Mouse (Mus musculus): ENCODE results near the gene H2-Ke6. TPM values are rescaled to one million over a fixed set of nuclear protein-coding genes. Genes with fewer than 3 reads are reported as not detected.

H2-Ke6 gene
- polyA plus RNA-seq (2012; ENCODE audit: insufficient read depth, low replicate concordance), result 12.4 and 22.2 TPM in 2 replicates

- Histone ChIP-seq H3K9me3 (peaks cover 6% of the 10 kb centered on the region), H3K36me3 (replicated peaks; ENCODE audit: low read length) (peaks cover 38% of the 10 kb centered on the region), H3K4me3 (replicated peaks) (peak within 1 kb of the TSS; percentile 96), H3K4me1 (peaks cover 77% of the 10 kb centered on the region), H3K27me3 (replicated peaks) (no peaks in the 10 kb centered on the region)
- TF ChIP-seq FLI1 (IDR thresholded peaks at IDR 0.05; ENCODE audit: low read length) (no peak), GATA1 (IDR thresholded peaks at IDR 0.05; ENCODE audit: borderline replicate concordance, low read length) (no peak)
Observed at GRCm38 (mm10) chr17:34027656-34028223, at the start of gene H2-Ke6. H2-Ke6 (minus strand) TSS chr17:34028060.

- peaks cover 31% of the 10 kb centered on the region for H3K4me1 ChIP-seq
- H3K4me3 ChIP-seq (replicated peaks), result peak overlapping the region; percentile 18
- peaks cover 6% of the 10 kb centered on the region for H3K9me3 ChIP-seq
- no peaks in the 10 kb centered on the region for H3K36me3 ChIP-seq (replicated peaks; ENCODE audit: low read length)
- peaks cover 31% of the 10 kb centered on the region for H3K27me3 ChIP-seq (replicated peaks)
- no peak for TF ChIP-seq GATA1 (IDR thresholded peaks at IDR 0.05; ENCODE audit: borderline replicate concordance, low read length)
- TF ChIP-seq FLI1 (IDR thresholded peaks at IDR 0.05; ENCODE audit: low read length), result no peak
Observed at GRCm38 (mm10) chr17:34077549-34077948, 49.7 kb upstream of the H2-Ke6 start.

GRCm38 (mm10) chr17:34075271-34075670, 47.4 kb upstream of the H2-Ke6 start:
- Histone ChIP-seq H3K4me3 (replicated peaks) (no peak overlapping the region), H3K27me3 (replicated peaks) (peaks cover 29% of the 10 kb centered on the region), H3K36me3 (replicated peaks; ENCODE audit: low read length) (peaks cover 11% of the 10 kb centered on the region), H3K4me1 (peaks cover 46% of the 10 kb centered on the region), H3K9me3 (peaks cover 27% of the 10 kb centered on the region)
- no peak for TF ChIP-seq FLI1 (IDR thresholded peaks at IDR 0.05; ENCODE audit: low read length)
- TF ChIP-seq GATA1 (IDR thresholded peaks at IDR 0.05; ENCODE audit: borderline replicate concordance, low read length), result no peak

- TF ChIP-seq FLI1 (IDR thresholded peaks at IDR 0.05; ENCODE audit: low read length) (no peak), GATA1 (IDR thresholded peaks at IDR 0.05; ENCODE audit: borderline replicate concordance, low read length) (no peak)
- Histone ChIP-seq H3K4me3 (replicated peaks) (peak overlapping the region; percentile 78), H3K36me3 (replicated peaks; ENCODE audit: low read length) (peaks cover 11% of the 10 kb centered on the region), H3K4me1 (peaks cover 54% of the 10 kb centered on the region), H3K9me3 (peaks cover 28% of the 10 kb centered on the region), H3K27me3 (replicated peaks) (peaks cover 23% of the 10 kb centered on the region)
Observed at GRCm38 (mm10) chr17:34072091-34072490, 44.2 kb upstream of the H2-Ke6 start.

- no peak overlapping the region for H3K4me3 ChIP-seq (replicated peaks)
- peaks cover 8% of the 10 kb centered on the region for H3K27me3 ChIP-seq (replicated peaks)
- peaks cover 27% of the 10 kb centered on the region for H3K9me3 ChIP-seq
- peaks cover 50% of the 10 kb centered on the region for H3K4me1 ChIP-seq
- TF ChIP-seq GATA1 (IDR thresholded peaks at IDR 0.05; ENCODE audit: borderline replicate concordance, low read length), result no peak
- no peak for TF ChIP-seq FLI1 (IDR thresholded peaks at IDR 0.05; ENCODE audit: low read length)
- H3K36me3 ChIP-seq (replicated peaks; ENCODE audit: low read length), result peaks cover 31% of the 10 kb centered on the region
Observed at GRCm38 (mm10) chr17:34068864-34069263, 41.0 kb upstream of the H2-Ke6 start.

GRCm38 (mm10) chr17:34057224-34057623, 29.4 kb upstream of the H2-Ke6 start:
- Histone ChIP-seq H3K9me3 (no peaks in the 10 kb centered on the region), H3K27me3 (replicated peaks) (peaks cover 15% of the 10 kb centered on the region), H3K4me3 (replicated peaks) (no peak overlapping the region), H3K4me1 (peaks cover 19% of the 10 kb centered on the region; the same call in 1 of the 2 replicates), H3K36me3 (replicated peaks; ENCODE audit: low read length) (peaks cover 96% of the 10 kb centered on the region)
- TF ChIP-seq FLI1 (IDR thresholded peaks at IDR 0.05; ENCODE audit: low read length) (no peak), GATA1 (IDR thresholded peaks at IDR 0.05; ENCODE audit: borderline replicate concordance, low read length) (no peak)

- peaks cover under 1% of the 10 kb centered on the region for H3K27me3 ChIP-seq (replicated peaks)
- no peak for TF ChIP-seq GATA1 (IDR thresholded peaks at IDR 0.05; ENCODE audit: borderline replicate concordance, low read length)
- TF ChIP-seq FLI1 (IDR thresholded peaks at IDR 0.05; ENCODE audit: low read length), result 0 out of 2 replicates have a peak, but pooled peaks have one; percentile 52
- H3K4me3 ChIP-seq (replicated peaks), result no peak overlapping the region
- H3K9me3 ChIP-seq, result peaks cover 22% of the 10 kb centered on the region
- peaks cover 18% of the 10 kb centered on the region for H3K4me1 ChIP-seq
- peaks cover 86% of the 10 kb centered on the region for H3K36me3 ChIP-seq (replicated peaks; ENCODE audit: low read length)
Observed at GRCm38 (mm10) chr17:34047404-34048050, 19.7 kb upstream of the H2-Ke6 start.

- H3K9me3 ChIP-seq, result peaks cover 22% of the 10 kb centered on the region
- peaks cover 30% of the 10 kb centered on the region for H3K4me1 ChIP-seq
- peaks cover 75% of the 10 kb centered on the region for H3K36me3 ChIP-seq (replicated peaks; ENCODE audit: low read length)
- H3K4me3 ChIP-seq (replicated peaks), result no peak overlapping the region
- peaks cover 12% of the 10 kb centered on the region for H3K27me3 ChIP-seq (replicated peaks)
- TF ChIP-seq FLI1 (IDR thresholded peaks at IDR 0.05; ENCODE audit: low read length) (no peak), GATA1 (IDR thresholded peaks at IDR 0.05; ENCODE audit: borderline replicate concordance, low read length) (no peak)
Observed at GRCm38 (mm10) chr17:34045941-34046340, 18.1 kb upstream of the H2-Ke6 start.

GRCm38 (mm10) chr17:34039562-34040450, 11.9 kb upstream of the H2-Ke6 start:
- Histone ChIP-seq H3K4me1 (peaks cover 31% of the 10 kb centered on the region), H3K27me3 (replicated peaks) (peaks cover 22% of the 10 kb centered on the region)
- TF ChIP-seq GATA1 (IDR thresholded peaks at IDR 0.05; ENCODE audit: borderline replicate concordance, low read length) (no peak), FLI1 (IDR thresholded peaks at IDR 0.05; ENCODE audit: low read length) (no peak)

More at GRCm38 (mm10) chr17:34039562-34040450, 11.9 kb upstream of the H2-Ke6 start:
- no peaks in the 10 kb centered on the region for H3K9me3 ChIP-seq
- H3K4me3 ChIP-seq (replicated peaks), result no peak overlapping the region
- H3K36me3 ChIP-seq (replicated peaks; ENCODE audit: low read length), result peaks cover 66% of the 10 kb centered on the region

All from megakaryocyte, embryonic 14.5 days (primary cell).